Mouse (Mus musculus) left cerebral cortex, adult 18-20 months (tissue): ENCODE measurements at regions not wholly inside any gene's neighbourhood (a gene's known extent, or its start where the extent isn't known, plus 50 kb on each side); places are given as distances from the start of the nearest gene placed in this dataset.

Experiments used
- DNase-seq, 2 experiments: peaks; one replicate each; pipeline ENCODE4 v3.0.0; 2021 to 2022; ENCODE audit warnings: low spot score in 2 of 2, mixed read lengths in 1 of 2

GRCm38 (mm10) chr16:69800955-69801598, 62.5 kb downstream of the Speer2 start:
- no peak for DNase-seq

GRCm38 (mm10) chr16:69796299-69796698, 67.2 kb downstream of the Speer2 start:
- DNase-seq = no peak

GRCm38 (mm10) chr16:69790671-69791070, 72.9 kb downstream of the Speer2 start:
- no peak for DNase-seq

- peak; percentile 8 to 30 for DNase-seq
Observed at GRCm38 (mm10) chr16:69770768-69771167, 92.8 kb downstream of the Speer2 start.
